Mouse (Mus musculus) E14TG2a.4 (cell line): ENCODE measurements at regions not wholly inside any gene's neighbourhood (a gene's known extent, or its start where the extent isn't known, plus 50 kb on each side); places are given as distances from the start of the nearest gene placed in this dataset.

Source experiments
- CTCF ChIP-seq: conservative IDR thresholded peaks from 2 replicates; pipeline ENCODE4 v1.5.1; 2014; ENCODE audit warnings: low read length
- POU5F1 ChIP-seq: IDR thresholded peaks from 2 replicates; pipeline ENCODE4 v1.6.1; 2014; ENCODE audit warnings: low read length, borderline replicate concordance

- TF ChIP-seq CTCF (no peak), POU5F1 (no peak)
Observed at GRCm38 (mm10) chr7:139779876-139780275, 54.1 kb upstream of the Adgra1 start.
